Mouse (Mus musculus) layer of hippocampus, adult 18-20 months (tissue): ENCODE measurements around the gene Actn2. TPM values are rescaled to one million over a fixed set of nuclear protein-coding genes. Genes with fewer than 3 reads are reported as not detected.

Experiments used
- DNase-seq, 2 experiments: peaks; one replicate each; pipeline ENCODE4 v3.0.0; 2022; ENCODE audit warnings: low spot score in 2 of 2
- total RNA-seq, 2 experiments: library from RNA; stranded (reverse); gene quantifications; 2 replicates each; pipeline ENCODE4 v1.2.3; 2021

Actn2 gene
- total RNA-seq, 2 experiments from 2014 or later: 17.7 to 20.5 TPM

DNA sequence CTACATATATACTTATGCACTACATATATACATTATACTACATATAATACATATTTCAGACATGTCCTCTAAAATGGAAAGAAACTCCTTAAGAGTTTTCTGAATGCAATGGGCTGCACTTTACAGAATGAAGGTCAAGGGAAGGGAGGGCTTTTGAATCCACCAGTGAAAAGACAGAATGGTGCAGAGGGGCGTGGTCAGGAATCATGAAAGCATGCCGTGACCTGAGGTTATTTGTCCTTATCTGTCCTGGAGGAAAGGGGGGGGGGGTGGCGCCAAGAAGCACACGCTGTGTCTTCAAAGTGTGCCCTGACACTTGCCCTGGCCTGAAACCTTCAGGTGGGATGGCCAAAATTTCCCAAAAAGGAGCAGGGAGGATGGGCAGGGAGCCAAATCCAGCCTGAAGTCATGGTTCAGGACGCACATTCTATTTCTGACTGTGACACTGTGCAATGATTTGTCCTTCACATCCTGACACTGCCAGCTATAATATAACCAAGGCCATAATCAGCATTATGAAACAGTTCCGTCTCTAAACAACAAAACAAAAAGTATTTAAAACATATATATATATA is 23.3 kb downstream of the Actn2 start:
- DNase-seq: no peak

DNA sequence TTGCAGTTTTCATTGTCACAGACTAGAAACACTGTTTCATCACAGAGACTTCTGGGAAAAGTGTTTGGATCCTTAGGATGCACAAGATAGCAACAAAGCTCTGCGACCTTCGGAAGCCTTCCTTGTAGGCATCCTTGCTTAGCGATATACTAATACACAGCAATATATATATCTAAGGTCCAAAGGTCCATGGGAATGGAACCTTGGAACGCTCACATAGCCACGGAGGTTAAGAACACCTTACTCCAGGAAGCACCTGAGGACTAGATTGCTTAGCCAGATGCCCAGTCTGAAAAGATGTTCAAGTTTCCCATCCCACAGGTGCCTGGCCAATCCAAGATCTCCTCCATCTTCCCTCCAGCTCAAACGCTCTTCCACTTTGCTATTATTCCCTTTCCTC is 26.4 kb downstream of the Actn2 start:
- DNase-seq: no peak

DNA sequence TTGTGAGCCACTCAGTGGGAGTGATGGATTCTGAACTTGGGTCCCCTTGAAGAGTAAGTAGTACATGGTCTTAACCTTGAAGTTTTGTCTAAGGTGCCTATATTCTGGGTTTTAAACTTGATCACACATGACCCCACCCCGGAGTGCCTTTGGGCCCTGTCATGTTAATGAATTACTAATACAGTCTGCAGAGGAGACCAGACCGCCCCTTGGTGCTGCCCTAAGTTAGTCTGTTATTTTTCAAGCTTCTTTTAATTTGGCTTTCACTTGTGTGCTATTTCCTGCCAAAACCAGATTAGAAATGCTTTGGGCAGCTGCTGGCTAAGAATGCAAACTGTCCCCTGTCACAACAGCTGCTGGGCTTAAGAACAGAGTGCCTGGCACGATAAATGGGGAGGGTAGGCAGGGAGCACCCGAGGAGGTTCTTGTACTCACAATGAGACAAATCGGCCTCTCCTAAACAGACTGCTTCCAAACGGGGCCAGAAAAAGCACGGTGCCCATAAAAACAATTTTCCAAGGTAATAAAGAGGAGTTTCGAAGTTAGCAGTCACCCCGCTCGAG is 28.5 kb downstream of the Actn2 start:
- peak in 1 of 2 experiments; percentile 17 for DNase-seq

DNA sequence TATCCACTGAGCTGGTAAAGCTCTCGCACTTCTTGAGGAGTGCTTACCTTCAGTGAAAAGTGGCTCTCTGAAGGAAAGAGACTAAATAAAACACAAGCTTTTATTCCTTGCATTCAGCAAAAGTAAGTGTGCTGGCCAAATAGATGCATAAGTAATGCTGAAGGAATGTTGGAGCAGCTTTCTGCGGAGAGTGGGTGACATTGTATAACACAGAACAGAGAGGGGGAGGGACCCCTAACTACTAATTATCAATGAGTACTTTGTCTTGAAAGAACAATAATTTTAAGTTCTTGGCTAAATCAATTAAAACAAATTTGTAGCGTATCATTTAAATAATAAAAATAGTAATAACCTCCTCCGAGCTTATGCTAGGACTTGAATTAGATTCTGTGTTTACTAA is 29.2 kb downstream of the Actn2 start:
- DNase-seq: no peak

DNA sequence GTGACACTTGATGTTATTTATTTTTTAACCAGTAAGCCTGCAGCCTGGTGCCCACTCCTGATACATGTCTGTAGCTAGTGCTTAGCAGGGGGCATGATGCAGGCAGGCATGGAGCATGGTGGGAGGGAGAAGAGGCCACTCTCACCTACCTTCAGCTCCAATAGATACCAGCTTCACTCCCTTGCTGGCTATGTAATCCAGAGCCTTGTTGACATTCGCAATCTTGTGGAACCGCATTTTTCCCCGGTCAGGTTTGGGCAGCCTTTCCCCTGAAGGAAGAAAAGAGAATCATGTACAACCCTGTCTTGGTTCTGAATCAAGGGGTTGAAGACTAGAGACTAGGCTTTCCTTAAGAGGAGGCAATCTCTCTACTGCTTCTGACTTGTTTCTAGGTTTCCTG is 31.1 kb downstream of the Actn2 start:
- no peak for DNase-seq

DNA sequence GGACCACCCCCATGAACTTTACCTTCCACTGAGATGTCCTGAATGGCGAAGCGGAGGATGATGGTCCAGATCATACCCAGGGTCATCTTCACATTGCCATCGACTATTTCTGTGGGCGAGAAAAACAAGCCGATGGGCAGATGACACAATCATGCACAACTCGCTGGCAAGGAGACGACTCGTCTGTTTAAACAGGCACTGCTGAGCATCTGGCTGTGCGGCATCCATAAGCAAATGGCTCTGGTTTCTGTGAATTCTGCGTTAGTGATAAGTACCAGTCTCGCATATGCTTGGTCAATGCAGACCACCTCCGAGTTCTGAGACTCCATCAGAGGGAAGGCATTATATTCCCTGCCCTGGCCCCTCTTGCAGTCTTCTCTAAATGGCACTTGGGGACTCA is 31.7 kb downstream of the Actn2 start:
- DNase-seq: peak; percentile 16 to 46

DNA sequence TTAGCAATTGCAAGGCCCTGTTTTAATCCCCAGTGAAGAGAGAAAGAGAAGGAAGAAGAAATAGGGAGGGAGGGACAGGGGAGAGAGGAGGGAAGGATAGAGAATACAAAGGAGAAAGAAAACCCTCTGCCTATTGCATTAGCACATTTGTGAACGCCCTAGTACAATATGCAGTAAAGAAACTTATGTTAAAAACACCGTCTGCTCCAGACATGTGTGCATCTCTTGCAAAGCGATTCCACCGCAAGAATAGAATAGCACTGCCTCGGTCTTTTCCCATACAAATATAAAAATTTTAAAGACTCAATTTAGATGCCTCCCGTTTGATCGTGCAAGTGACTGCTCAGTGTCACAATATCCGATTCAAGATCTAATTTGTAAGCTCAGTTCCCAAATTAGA is 32.1 kb downstream of the Actn2 start:
- DNase-seq: peak in 1 of 2 experiments; percentile 41

DNA sequence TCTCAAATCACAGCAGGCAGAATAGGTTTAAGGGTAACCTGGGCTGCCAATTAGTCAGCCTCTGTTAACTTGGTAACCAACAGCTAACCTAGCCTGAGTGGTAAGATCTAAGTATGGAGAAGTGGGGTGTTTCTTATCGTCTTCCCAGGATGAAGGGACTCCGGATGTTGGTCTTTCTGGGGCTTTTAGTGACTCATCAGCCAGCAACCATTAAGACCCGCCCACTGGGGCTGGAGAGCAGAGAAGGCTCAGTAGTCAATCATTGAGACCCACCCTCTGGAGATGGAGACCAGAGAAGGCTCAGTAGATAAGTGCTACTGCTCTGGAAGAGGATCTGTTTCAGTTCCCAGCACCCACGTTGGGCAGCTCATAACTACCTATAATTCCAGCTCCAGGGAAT is 33.3 kb downstream of the Actn2 start:
- no peak for DNase-seq

DNA sequence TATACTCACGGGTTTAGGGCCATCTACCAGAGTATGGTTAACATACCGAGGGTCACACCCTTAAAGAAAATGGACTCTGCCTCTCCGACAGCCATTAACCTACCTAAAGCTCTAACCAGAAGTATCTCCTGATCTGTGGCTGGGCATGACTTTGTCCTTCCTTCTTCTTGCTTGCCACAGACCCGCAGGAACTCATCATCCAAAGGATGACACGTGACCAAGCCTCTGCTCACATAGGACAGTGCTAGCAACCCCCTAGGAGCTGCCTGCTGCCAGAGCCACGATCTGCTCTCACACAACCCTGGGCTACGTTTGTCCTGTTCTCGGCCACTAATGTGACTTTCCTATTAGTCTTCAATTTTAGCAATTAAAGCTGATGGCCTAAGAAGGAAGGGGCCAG is 35.0 kb downstream of the Actn2 start:
- DNase-seq: no peak

DNA sequence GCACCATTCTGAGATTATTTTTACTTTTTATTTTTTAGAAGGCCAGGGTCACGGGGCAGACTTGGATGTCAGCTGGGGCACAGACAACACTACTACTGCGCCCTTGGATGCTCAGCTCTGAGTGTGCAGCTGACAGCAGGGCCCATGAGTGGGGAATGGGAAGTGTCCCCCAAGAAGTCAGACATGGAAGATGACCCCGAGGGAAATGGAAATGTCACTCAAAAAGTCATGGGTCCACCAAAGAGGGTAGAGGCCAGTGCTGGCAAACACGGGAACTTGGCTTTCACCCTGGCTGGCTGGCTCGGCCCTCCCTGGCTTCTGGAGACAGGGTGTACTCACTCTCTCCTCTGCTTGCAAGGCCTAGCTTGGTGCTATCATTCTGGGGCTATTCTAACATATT is 35.6 kb downstream of the Actn2 start:
- no peak for DNase-seq

DNA sequence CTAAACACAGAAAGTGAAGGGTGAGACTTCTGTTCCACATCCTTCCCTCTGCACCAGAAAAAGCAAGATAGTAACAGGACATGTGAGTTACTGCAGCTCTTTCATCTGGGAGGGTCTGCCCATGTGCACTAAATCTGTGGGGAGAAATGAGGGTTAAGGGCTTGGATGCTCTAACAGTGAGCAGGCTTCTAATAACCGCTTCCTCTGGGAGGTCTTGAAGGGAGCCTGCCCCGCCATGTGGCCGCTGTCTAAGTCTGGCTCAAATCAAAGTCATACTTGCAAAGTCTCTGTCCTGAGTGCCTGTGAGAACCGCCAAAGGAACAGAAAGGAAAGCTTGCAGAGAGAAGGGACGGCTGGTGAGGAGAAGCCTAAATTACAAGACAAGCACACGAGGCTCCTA is 42.8 kb downstream of the Actn2 start:
- DNase-seq: no peak

DNA sequence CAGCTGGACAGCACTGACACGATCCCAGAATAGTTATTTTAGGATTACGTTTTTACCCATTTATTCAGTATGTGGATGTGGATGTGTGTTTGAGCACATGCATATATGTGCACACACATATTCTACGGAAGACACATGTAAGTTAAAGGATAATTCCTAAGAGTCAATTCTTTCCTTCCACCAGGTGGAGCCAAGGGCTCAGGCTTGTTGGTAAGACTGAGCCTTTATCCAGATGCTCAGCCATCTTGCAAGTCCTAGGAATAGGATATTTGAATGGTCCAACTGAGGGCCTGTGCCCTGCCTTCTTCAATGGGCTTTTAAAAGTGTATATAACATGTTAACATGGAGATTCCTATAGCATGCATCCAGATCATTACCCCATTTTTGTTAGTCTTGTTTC is 43.9 kb downstream of the Actn2 start:
- DNase-seq: peak; percentile 42 to 81

DNA sequence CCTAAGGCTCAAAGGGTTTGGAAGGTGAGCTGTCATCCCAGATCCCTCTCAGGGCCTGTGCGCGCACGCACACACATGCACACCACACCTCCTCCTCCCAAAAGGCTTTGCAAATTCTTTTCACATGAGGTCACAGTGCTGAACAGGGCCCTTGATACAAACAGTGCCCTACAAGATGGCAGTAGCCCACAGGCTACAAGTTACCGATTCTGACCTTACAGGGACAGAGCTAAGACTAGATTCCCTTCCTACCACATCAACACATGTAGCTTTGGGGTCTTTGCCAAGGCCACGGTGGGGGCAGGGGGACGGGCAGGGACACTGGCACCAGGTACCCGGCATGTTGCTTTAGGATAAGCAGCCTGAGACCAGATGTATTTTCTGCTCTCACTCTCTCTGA is 46.8 kb downstream of the Actn2 start:
- DNase-seq: no peak

DNA sequence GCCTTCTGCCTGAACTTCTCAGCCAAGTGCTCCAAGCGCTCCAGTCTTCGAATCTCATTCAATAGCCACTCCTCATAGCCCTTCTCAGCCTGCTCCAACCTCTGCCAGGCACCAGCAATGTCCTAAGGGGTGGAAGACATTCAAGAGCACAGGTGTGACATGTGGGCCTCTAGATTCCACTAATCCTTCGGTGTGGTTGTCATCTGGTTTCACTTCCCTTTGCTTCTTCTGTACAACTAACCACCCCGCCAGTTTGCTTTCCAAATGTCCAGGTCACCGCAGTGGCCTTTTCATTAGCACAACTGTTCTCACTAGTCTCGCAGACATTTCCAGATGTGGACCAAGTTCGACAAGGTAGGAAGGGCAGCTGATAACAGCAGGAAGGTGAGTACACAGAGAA is 49.9 kb downstream of the Actn2 start:
- DNase-seq: no peak

DNA sequence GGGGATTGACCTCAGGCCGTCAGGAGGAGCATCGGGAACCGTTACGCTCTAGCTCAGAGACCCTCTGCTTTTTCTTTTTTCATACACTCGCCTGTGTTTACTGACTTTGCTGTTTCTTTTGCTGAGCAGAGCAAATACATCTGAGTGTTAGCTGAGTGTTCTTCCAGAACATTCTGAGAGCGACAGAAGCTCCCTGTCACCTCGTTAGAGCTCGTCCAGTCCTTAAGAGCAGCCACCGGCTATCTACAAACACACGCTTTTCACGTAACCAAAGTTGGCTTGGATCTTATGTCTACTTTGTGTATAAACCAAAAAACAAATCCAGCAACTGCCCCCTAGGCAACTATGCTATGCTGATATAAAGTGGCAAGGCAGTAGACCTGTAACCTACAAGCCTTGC is 56.0 kb downstream of the Actn2 start:
- DNase-seq: no peak

DNA sequence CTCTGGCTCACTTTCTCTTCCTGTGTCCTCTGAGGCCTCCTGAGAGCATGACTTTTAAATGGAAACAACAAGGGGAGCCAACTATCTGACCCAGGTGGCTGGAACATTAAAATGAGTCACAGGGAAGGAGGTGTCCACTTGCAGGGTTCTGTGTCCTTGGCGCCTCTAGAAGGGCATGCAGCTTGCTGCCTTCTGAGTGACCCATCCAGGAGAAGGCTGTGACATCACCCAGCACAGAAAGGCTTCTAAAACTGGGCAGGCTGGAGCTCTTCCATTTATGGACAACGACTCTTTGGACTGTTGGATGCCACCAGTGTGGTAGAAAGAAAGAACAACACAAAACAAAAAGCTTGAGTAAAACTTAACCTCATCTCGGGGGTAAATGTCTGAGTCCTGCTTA is 56.7 kb downstream of the Actn2 start:
- DNase-seq: no peak

DNA sequence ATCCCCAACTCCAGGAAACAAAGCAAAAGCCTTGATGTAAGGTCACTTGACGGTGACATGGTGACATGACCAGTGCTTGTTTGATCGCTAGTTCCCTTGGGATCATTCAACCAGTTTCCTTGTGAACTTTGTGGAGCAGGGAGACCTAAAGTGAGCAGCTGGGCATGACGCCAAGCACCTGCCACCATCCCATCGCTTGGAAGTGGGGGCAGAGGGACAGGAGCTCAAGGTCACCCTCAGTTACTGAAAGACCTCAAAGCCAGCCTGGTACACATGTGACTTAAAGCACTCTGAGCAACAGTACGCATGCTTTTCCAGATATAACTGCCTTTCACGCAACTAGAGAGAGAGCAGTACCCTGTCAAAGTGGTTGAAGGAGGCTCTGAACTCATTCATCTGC is 65.8 kb downstream of the Actn2 start:
- DNase-seq: no peak

DNA sequence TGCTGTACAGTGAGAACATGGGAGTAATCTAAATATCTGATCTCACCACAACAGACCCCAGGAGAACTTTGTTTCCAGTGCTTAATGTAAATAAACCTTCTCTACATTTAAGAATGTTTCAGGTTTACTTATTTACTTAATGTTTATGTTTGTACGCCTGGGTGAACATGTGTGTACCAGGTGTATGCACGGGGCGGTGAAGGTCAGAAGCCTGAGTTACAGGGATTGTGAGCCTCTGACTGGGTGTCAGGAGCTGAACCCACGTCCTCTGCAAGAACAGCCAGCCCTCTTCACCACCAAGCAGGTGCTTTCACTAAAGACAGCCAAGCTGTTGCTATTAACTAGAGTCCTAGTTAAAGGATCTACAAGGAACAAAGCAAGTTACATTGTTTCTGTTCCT is 66.3 kb downstream of the Actn2 start:
- DNase-seq: no peak

DNA sequence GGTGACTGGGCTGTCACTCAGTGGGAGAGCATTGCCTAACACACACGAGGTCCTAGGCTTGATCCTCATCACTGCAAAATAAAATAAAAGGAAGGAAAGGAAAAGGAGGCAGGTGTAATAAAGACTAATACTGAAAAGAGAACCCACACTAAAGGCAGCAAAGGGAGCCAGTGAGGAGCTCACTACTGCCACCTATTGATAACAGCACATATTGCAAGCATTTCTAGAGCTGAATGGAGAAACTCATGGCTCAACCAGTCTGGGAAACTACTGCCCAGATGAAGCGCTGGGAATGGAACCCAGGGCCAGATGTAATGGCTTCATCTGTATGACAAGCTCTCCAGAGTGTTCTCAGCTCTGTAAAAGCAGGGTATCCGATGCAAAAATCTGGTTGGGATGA is 67.6 kb downstream of the Actn2 start:
- DNase-seq: peak; percentile 18 to 74

DNA sequence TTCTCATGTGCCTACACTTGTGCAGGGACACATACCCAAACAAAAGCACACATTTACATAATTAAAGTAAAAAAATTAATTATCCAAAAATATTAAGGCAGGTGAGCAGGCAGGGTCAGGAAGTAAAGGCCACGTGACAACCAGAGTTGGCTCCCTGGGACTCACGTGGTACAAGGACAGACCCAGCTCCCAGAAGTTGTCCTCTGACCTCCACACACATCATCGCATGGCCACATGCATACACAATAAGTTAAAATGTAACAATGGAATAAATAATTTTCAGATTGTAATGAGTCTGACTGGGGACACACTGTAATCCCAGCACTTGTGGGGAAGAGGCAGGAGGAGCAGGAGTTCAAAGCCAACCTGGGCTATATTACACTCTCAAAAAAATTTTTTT is 72.6 kb downstream of the Actn2 start:
- no peak for DNase-seq

DNA sequence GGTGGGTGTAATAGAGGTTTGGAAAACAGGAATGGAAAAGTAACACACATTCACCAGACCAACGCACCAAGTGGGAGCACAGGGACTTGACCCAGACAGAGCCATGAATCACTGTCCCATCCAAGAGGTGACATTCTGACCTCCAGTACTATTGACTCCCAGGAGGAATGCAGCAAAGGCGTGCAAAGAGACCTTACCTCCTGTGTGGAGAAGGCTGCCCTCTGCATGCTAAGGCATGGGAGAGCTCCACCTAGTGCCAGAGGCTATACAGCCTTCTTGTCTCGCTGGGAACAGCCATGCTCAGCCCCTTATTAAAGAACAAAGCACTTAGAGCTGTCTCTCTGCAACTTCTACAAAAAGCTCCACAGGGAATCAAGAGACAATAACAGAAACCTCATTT is 73.5 kb downstream of the Actn2 start:
- peak in 1 of 2 experiments; percentile 14 for DNase-seq

DNA sequence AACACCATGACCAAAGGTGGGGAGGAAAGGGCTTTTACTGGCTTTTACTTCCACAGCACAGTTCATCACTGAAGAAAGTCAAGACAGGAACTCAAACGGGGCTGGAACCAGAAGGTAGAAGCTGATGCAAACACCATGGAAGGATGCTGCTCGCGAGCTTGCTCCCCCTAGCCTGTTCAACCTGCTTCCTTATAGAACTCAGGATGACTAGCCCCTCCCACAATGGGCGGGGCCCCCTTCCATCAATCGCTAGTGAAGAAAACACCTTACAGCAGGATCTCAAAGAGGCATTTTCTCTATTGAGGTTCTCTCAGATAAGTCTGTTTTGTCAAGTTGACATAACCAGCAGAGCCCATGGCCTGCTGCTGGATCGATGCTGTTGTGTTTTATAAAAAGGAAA is 76.6 kb downstream of the Actn2 start:
- no peak for DNase-seq

DNA sequence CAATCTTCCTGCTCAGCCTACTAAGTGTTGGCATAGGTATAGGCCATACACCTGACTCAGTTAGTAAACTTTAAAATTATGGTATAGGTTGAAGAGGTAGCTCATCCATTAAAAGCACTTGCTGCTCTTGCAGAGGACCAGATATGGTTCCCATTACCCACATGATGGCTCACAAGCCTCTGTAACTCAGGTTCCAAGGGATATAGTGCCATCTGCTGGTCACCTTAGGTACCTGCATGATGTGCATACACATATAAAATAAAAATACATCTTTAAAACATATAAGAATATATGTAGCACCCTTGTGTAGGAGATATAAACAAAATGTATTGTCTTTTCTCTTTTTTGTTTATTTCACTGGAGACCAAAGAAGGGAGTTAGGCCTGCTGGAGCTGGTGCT is 79.1 kb downstream of the Actn2 start:
- DNase-seq: no peak
